Mouse (Mus musculus) ES-Bruce4 (cell line): Measurements from ENCODE around the gene Tcf7l1. TPM values are rescaled to one million over a fixed set of nuclear protein-coding genes. Genes with fewer than 3 reads are reported as not detected.

ENCODE experiments used
- H3K27ac ChIP-seq: 2 replicates; pipeline ENCODE4 v1.5.1; 2012; ENCODE audit warnings: low read length, inconsistent platforms; ENCODE audit not compliant: insufficient read depth
- H3K27me3 ChIP-seq: 2 replicates; pipeline ENCODE4 v1.6.1; 2012; ENCODE audit warnings: mild to moderate bottlenecking, low read length, inconsistent platforms; ENCODE audit not compliant: control insufficient read depth, poor library complexity, insufficient read depth, severe bottlenecking
- H3K36me3 ChIP-seq: 2 replicates; pipeline ENCODE4 v1.6.1; 2012; ENCODE audit warnings: inconsistent platforms, mild to moderate bottlenecking, low read length, moderate library complexity; ENCODE audit not compliant: control insufficient read depth, poor library complexity, insufficient read depth, severe bottlenecking
- H3K4me1 ChIP-seq: one replicate; pipeline ENCODE4 v1.8.1; 2011; ENCODE audit warnings: low read length; ENCODE audit not compliant: control insufficient read depth, insufficient read depth
- H3K4me3 ChIP-seq: 2 replicates; pipeline ENCODE4 v1.5.1; 2011; ENCODE audit warnings: low read depth, mild to moderate bottlenecking, low read length
- H3K9ac ChIP-seq: 2 replicates; pipeline ENCODE4 v1.6.1; 2012; ENCODE audit warnings: low read depth, mild to moderate bottlenecking, inconsistent platforms; ENCODE audit not compliant: poor library complexity, severe bottlenecking
- H3K9me3 ChIP-seq: replicated peaks from 2 replicates; pipeline ENCODE4 v1.6.1; 2012; ENCODE audit warnings: mild to moderate bottlenecking, low read length, inconsistent platforms; ENCODE audit not compliant: control insufficient read depth, poor library complexity, insufficient read depth, severe bottlenecking
- CTCF ChIP-seq: IDR thresholded peaks from one replicate; pipeline ENCODE4 v1.8.1; 2011; ENCODE audit warnings: low read depth, low read length
- EP300 ChIP-seq: IDR thresholded peaks from 2 replicates; pipeline ENCODE4 v1.6.1; 2011; ENCODE audit warnings: low read depth, low read length; ENCODE audit not compliant: insufficient read depth
- POLR2A ChIP-seq: IDR thresholded peaks from one replicate; pipeline ENCODE4 v1.8.1; 2011; ENCODE audit warnings: low read length; ENCODE audit not compliant: insufficient read depth
- polyA plus RNA-seq: library from polyadenylated mRNA; stranded (reverse); fragments of >200 nt; gene quantifications from 2 replicates; pipeline ENCODE4 v1.2.4, GENCODE M21; 2011; ENCODE audit warnings: low read depth; ENCODE audit not compliant: missing spikeins, insufficient read depth, insufficient read length

Gene Tcf7l1
- polyA plus RNA-seq, 1 experiment, result 84.8 TPM

GRCm38 (mm10) chr6:72803669-72804068, 14.6 kb upstream of the Tcf7l1 start:
- Histone ChIP-seq H3K36me3 (no peaks in the 10 kb centered on the region), H3K9ac (no peak overlapping the region), H3K27me3 (no peaks in the 10 kb centered on the region), H3K4me1 (peaks cover 2% of the 10 kb centered on the region), H3K4me3 (no peak overlapping the region), H3K27ac (no peak overlapping the region), H3K9me3 (no peaks in the 10 kb centered on the region)
- TF ChIP-seq POLR2A (no peak), CTCF (no peak), EP300 (no peak)

GRCm38 (mm10) chr6:72802119-72802518, 13.1 kb upstream of the Tcf7l1 start:
- H3K9ac ChIP-seq, result no peak overlapping the region
- TF ChIP-seq POLR2A (no peak), EP300 (no peak), CTCF (no peak)
- H3K4me3 ChIP-seq, result no peak overlapping the region
- H3K27me3 ChIP-seq, result no peaks in the 10 kb centered on the region
- no peak overlapping the region for H3K27ac ChIP-seq
- no peaks in the 10 kb centered on the region for H3K9me3 ChIP-seq
- H3K4me1 ChIP-seq, result no peaks in the 10 kb centered on the region
- no peaks in the 10 kb centered on the region for H3K36me3 ChIP-seq

- Histone ChIP-seq H3K4me1 (no peaks in the 10 kb centered on the region), H3K27ac (no peak overlapping the region), H3K9ac (no peak overlapping the region), H3K27me3 (no peaks in the 10 kb centered on the region), H3K36me3 (no peaks in the 10 kb centered on the region), H3K4me3 (no peak overlapping the region), H3K9me3 (no peaks in the 10 kb centered on the region)
- no peak for TF ChIP-seq CTCF
- TF ChIP-seq POLR2A, result no peak
- no peak for TF ChIP-seq EP300
Observed at GRCm38 (mm10) chr6:72800641-72801040, 11.6 kb upstream of the Tcf7l1 start.

GRCm38 (mm10) chr6:72797763-72798162, 8.7 kb upstream of the Tcf7l1 start:
- Histone ChIP-seq H3K27me3 (no peaks in the 10 kb centered on the region), H3K4me3 (no peak overlapping the region), H3K9me3 (no peaks in the 10 kb centered on the region), H3K36me3 (no peaks in the 10 kb centered on the region), H3K27ac (no peak overlapping the region), H3K9ac (no peak overlapping the region), H3K4me1 (peaks cover 1% of the 10 kb centered on the region)
- no peak for TF ChIP-seq POLR2A
- no peak for TF ChIP-seq EP300
- TF ChIP-seq CTCF, result no peak

- H3K27me3 ChIP-seq, result no peaks in the 10 kb centered on the region
- peaks cover 1% of the 10 kb centered on the region for H3K4me1 ChIP-seq
- no peak for TF ChIP-seq EP300
- no peak for TF ChIP-seq CTCF
- TF ChIP-seq POLR2A, result no peak
- no peaks in the 10 kb centered on the region for H3K9me3 ChIP-seq
- H3K4me3 ChIP-seq, result peak overlapping the region; percentile 24
- H3K36me3 ChIP-seq, result no peaks in the 10 kb centered on the region
- H3K27ac ChIP-seq, result peak overlapping the region; percentile 93
- peak overlapping the region; percentile 27 for H3K9ac ChIP-seq
Observed at GRCm38 (mm10) chr6:72795444-72795843, 6.4 kb upstream of the Tcf7l1 start.

GRCm38 (mm10) chr6:72794870-72795269, 5.8 kb upstream of the Tcf7l1 start:
- no peaks in the 10 kb centered on the region for H3K27me3 ChIP-seq
- peak overlapping the region; percentile 93 for H3K27ac ChIP-seq
- no peaks in the 10 kb centered on the region for H3K9me3 ChIP-seq
- H3K36me3 ChIP-seq, result no peaks in the 10 kb centered on the region
- TF ChIP-seq EP300 (peak; percentile 96), POLR2A (no peak)
- peaks cover 1% of the 10 kb centered on the region for H3K4me1 ChIP-seq
- no peak overlapping the region for H3K4me3 ChIP-seq
- H3K9ac ChIP-seq, result 0 out of 2 replicates have a peak overlapping the region, but pooled peaks have one; percentile 27
